Mouse (Mus musculus) spleen, adult 10 weeks (tissue): Measurements from ENCODE around the gene Sypl. TPM values are rescaled to one million over a fixed set of nuclear protein-coding genes. Genes with fewer than 3 reads are reported as not detected.

Experiments
- polyA plus RNA-seq: library from polyadenylated mRNA; stranded (reverse); fragments of 350-450 nt; fragmentation: Illumina TruSeq; extraction: RNeasy Lipid Tissue Mini Kit (QIAGEN cat#74804); gene quantifications from one replicate; pipeline ENCODE4 v1.2.3, GENCODE M21; 2015; ENCODE audit warnings: low replicate concordance; ENCODE audit not compliant: insufficient read depth

The Sypl gene
- polyA plus RNA-seq = 113 TPM

DNA sequence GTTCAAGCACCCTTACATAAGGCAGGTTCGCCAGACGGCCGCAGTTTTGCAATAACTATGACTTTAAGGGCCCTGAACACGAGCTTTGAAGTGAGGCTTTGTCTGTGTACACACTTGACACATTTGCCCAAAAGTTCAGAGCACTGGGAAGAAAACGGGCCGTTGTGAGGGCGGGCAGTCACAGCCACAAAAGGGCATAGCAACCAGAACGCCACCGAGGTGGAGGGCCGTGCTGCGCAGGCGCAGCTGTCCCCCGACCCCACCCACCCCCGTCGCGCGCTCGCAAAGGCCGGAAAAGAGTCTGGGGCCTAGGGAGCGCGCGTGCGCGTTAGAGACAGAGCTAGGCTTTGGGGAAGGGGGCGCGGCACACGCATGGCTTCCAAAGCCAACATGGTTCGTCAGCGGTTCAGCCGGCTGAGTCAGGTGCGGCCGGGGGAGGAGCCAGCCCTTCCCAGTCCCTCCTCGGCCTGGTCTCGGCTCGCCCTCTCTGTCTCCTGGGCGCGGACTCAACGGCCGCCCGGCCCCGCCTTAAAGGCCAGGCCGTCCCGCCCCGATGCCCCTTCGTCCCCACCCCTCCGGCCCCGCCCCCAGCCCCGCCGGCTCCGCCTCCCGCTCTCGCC, at the start of gene Sypl:
Gene Sypl, plus strand, starts transcription at position 296 of the 620 bp plus-strand sequence.

Other genes starting within 250 kb of the Sypl start
- gene Nampt, start 134.3 kb upstream of the Sypl start, polyA plus RNA-seq = 66.4 TPM
- 1.3 TPM for gene Cdhr3, start 139.0 kb downstream of the Sypl start, polyA plus RNA-seq
- 56.5 TPM for gene Atxn7l1, start 193.8 kb downstream of the Sypl start, polyA plus RNA-seq